Mouse (Mus musculus): Measurements from ENCODE around the gene Ctnna3. TPM values are rescaled to one million over a fixed set of nuclear protein-coding genes. Genes with fewer than 3 reads are reported as not detected.

Ctnna3 gene
- polyA plus RNA-seq, 2 experiments = 0.78 to 0.89 TPM

DNA sequence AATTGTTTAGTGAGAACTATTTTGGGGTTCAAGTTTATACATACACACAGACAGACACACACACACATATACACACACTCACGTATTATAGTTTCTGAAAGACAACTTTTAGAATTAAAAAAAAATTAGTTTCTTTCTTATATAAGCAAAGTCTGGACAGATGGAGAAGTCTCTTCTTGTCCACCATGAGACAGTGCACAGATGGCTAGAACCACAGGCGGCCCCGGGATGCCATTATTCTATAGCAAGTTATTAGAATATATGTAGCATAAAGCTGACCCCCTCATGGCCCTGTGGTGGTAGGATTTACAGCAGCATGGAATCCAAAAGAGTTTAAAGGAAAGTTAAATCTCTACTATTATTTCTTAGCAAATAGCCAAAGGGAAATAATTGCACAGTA, 223.7 kb downstream of the Ctnna3 start:
- no peak overlapping the region for H3K4me3 ChIP-seq (replicated peaks; ENCODE audit: low read length)
- ATAC-seq (ENCODE audit: low FRiP score, low read depth) (no peak), DNase-seq (ENCODE audit: low spot score) (no peak)
- no peaks in the 10 kb centered on the region for H3K4me1 ChIP-seq (ENCODE audit: control insufficient read depth, insufficient read depth, low read length)
- no peak overlapping the region for H3K4me2 ChIP-seq (replicated peaks; ENCODE audit: low read depth, low read length, severe bottlenecking)
- WGBS = 90% methylated on average over 3 of the region's 3 CpGs
- no peaks in the 10 kb centered on the region for H3K27me3 ChIP-seq (ENCODE audit: control insufficient read depth, insufficient read depth, low read length)
- no peak overlapping the region for H3K9ac ChIP-seq (ENCODE audit: low read depth, low read length, severe bottlenecking)
- H3K36me3 ChIP-seq (ENCODE audit: control insufficient read depth, insufficient read depth, low read length) = no peaks in the 10 kb centered on the region
- no peak for TF ChIP-seq POLR2A (IDR thresholded peaks at IDR 0.05; ENCODE audit: borderline replicate concordance, extremely low read depth, insufficient read depth, insufficient read length)
- H3K27ac ChIP-seq (replicated peaks; ENCODE audit: low read depth, low read length) = no peak overlapping the region
- no peaks in the 10 kb centered on the region for H3K9me3 ChIP-seq (ENCODE audit: control insufficient read depth, low read length)

GRCm38 (mm10) chr10:63654560-63654959, 224.7 kb downstream of the Ctnna3 start:
- no peaks in the 10 kb centered on the region for H3K4me1 ChIP-seq (ENCODE audit: control insufficient read depth, insufficient read depth, low read length)
- no peak overlapping the region for H3K9ac ChIP-seq (ENCODE audit: low read depth, low read length, severe bottlenecking)
- ATAC-seq (ENCODE audit: low FRiP score, low read depth) (no peak), DNase-seq (ENCODE audit: low spot score) (no peak)
- H3K9me3 ChIP-seq (ENCODE audit: control insufficient read depth, low read length) = no peaks in the 10 kb centered on the region
- H3K36me3 ChIP-seq (ENCODE audit: control insufficient read depth, insufficient read depth, low read length) = no peaks in the 10 kb centered on the region
- no peak overlapping the region for H3K4me3 ChIP-seq (replicated peaks; ENCODE audit: low read length)
- no peaks in the 10 kb centered on the region for H3K27me3 ChIP-seq (ENCODE audit: control insufficient read depth, insufficient read depth, low read length)
- WGBS = 89% methylated on average over 5 of the region's 5 CpGs
- no peak for TF ChIP-seq POLR2A (IDR thresholded peaks at IDR 0.05; ENCODE audit: borderline replicate concordance, extremely low read depth, insufficient read depth, insufficient read length)
- H3K4me2 ChIP-seq (replicated peaks; ENCODE audit: low read depth, low read length, severe bottlenecking) = no peak overlapping the region
- H3K27ac ChIP-seq (replicated peaks; ENCODE audit: low read depth, low read length) = no peak overlapping the region

- Histone ChIP-seq H3K27ac (replicated peaks; ENCODE audit: low read depth, low read length) (no peak overlapping the region), H3K9me3 (ENCODE audit: control insufficient read depth, low read length) (no peaks in the 10 kb centered on the region), H3K27me3 (ENCODE audit: control insufficient read depth, insufficient read depth, low read length) (no peaks in the 10 kb centered on the region), H3K9ac (ENCODE audit: low read depth, low read length, severe bottlenecking) (no peak overlapping the region), H3K36me3 (ENCODE audit: control insufficient read depth, insufficient read depth, low read length) (no peaks in the 10 kb centered on the region), H3K4me3 (replicated peaks; ENCODE audit: low read length) (no peak overlapping the region), H3K4me1 (ENCODE audit: control insufficient read depth, insufficient read depth, low read length) (no peaks in the 10 kb centered on the region), H3K4me2 (replicated peaks; ENCODE audit: low read depth, low read length, severe bottlenecking) (no peak overlapping the region)
- DNase-seq (ENCODE audit: low spot score) = no peak
- WGBS = 85% methylated on average over 6 of the region's 6 CpGs
- TF ChIP-seq POLR2A (IDR thresholded peaks at IDR 0.05; ENCODE audit: borderline replicate concordance, extremely low read depth, insufficient read depth, insufficient read length) = no peak
- no peak for ATAC-seq (ENCODE audit: low FRiP score, low read depth)
Measured at GRCm38 (mm10) chr10:63676343-63676742, 246.4 kb downstream of the Ctnna3 start.

- Histone ChIP-seq H3K36me3 (ENCODE audit: control insufficient read depth, insufficient read depth, low read length) (no peaks in the 10 kb centered on the region), H3K27ac (replicated peaks; ENCODE audit: low read depth, low read length) (no peak overlapping the region), H3K9me3 (ENCODE audit: control insufficient read depth, low read length) (no peaks in the 10 kb centered on the region), H3K4me2 (replicated peaks; ENCODE audit: low read depth, low read length, severe bottlenecking) (no peak overlapping the region), H3K4me1 (ENCODE audit: control insufficient read depth, insufficient read depth, low read length) (no peaks in the 10 kb centered on the region), H3K27me3 (ENCODE audit: control insufficient read depth, insufficient read depth, low read length) (no peaks in the 10 kb centered on the region), H3K9ac (ENCODE audit: low read depth, low read length, severe bottlenecking) (no peak overlapping the region), H3K4me3 (replicated peaks; ENCODE audit: low read length) (no peak overlapping the region)
- ATAC-seq (ENCODE audit: low FRiP score, low read depth) (no peak), DNase-seq (ENCODE audit: low spot score) (no peak)
- TF ChIP-seq POLR2A (IDR thresholded peaks at IDR 0.05; ENCODE audit: borderline replicate concordance, extremely low read depth, insufficient read depth, insufficient read length) = no peak
- 45% methylated on average over 3 of the region's 3 CpGs for WGBS
Measured at GRCm38 (mm10) chr10:63689233-63689632, 259.3 kb downstream of the Ctnna3 start.

DNA sequence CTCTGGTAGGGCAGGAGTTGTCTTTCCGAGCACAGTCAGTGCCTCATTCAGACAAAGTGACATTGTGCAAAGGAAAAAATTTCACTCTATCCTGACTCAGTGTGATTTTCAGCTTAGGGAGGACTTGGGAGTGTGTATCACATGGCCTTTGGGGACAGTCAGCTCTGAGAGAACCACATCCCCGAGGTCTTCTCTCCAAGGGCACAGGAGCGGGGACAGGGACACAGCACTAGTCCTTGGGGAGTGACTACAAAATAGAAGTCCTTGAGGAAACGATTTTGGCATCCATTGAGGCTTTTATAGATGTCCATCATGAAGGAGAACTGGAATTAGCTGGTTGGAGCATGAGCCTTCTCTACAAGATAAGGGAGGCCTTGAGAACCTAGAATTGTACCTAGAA, 259.8 kb downstream of the Ctnna3 start:
- 64% methylated on average over 4 of the region's 4 CpGs for WGBS
- no peak for TF ChIP-seq POLR2A (IDR thresholded peaks at IDR 0.05; ENCODE audit: borderline replicate concordance, extremely low read depth, insufficient read depth, insufficient read length)
- no peaks in the 10 kb centered on the region for H3K4me1 ChIP-seq (ENCODE audit: control insufficient read depth, insufficient read depth, low read length)
- no peak for ATAC-seq (ENCODE audit: low FRiP score, low read depth)
- no peak overlapping the region for H3K27ac ChIP-seq (replicated peaks; ENCODE audit: low read depth, low read length)
- no peak for DNase-seq (ENCODE audit: low spot score)
- no peaks in the 10 kb centered on the region for H3K27me3 ChIP-seq (ENCODE audit: control insufficient read depth, insufficient read depth, low read length)
- no peak overlapping the region for H3K4me3 ChIP-seq (replicated peaks; ENCODE audit: low read length)
- no peaks in the 10 kb centered on the region for H3K36me3 ChIP-seq (ENCODE audit: control insufficient read depth, insufficient read depth, low read length)
- H3K9ac ChIP-seq (ENCODE audit: low read depth, low read length, severe bottlenecking) = no peak overlapping the region
- H3K4me2 ChIP-seq (replicated peaks; ENCODE audit: low read depth, low read length, severe bottlenecking) = no peak overlapping the region
- no peaks in the 10 kb centered on the region for H3K9me3 ChIP-seq (ENCODE audit: control insufficient read depth, low read length)

- Histone ChIP-seq H3K4me2 (replicated peaks; ENCODE audit: low read depth, low read length, severe bottlenecking) (no peak overlapping the region), H3K9me3 (ENCODE audit: control insufficient read depth, low read length) (no peaks in the 10 kb centered on the region), H3K36me3 (ENCODE audit: control insufficient read depth, insufficient read depth, low read length) (no peaks in the 10 kb centered on the region), H3K9ac (ENCODE audit: low read depth, low read length, severe bottlenecking) (no peak overlapping the region), H3K4me3 (replicated peaks; ENCODE audit: low read length) (no peak overlapping the region), H3K27me3 (ENCODE audit: control insufficient read depth, insufficient read depth, low read length) (no peaks in the 10 kb centered on the region), H3K4me1 (ENCODE audit: control insufficient read depth, insufficient read depth, low read length) (no peaks in the 10 kb centered on the region), H3K27ac (replicated peaks; ENCODE audit: low read depth, low read length) (no peak overlapping the region)
- TF ChIP-seq POLR2A (IDR thresholded peaks at IDR 0.05; ENCODE audit: borderline replicate concordance, extremely low read depth, insufficient read depth, insufficient read length) = no peak
- no peak for DNase-seq (ENCODE audit: low spot score)
- 47% methylated on average over 3 of the region's 3 CpGs for WGBS
- no peak for ATAC-seq (ENCODE audit: low FRiP score, low read depth)
Measured at GRCm38 (mm10) chr10:63692039-63692438, 262.1 kb downstream of the Ctnna3 start.
